Mouse (Mus musculus) kidney, postnatal 0 days (tissue): ENCODE data around the gene Atp6v0c. TPM values are rescaled to one million over a fixed set of nuclear protein-coding genes. Genes with fewer than 3 reads are reported as not detected.

ENCODE experiments used
- ATAC-seq: fragments of 200-750 bp; cut with Nextera tagmentation; replicated peaks from 2 replicates; pipeline ENCODE4 v1.8.0; 2017; ENCODE audit warnings: low read depth, moderate number of reproducible peaks, moderate TSS enrichment, moderate library complexity; ENCODE audit not compliant: low FRiP score
- DNase-seq: peaks from one replicate; pipeline ENCODE4 v3.0.0-alpha.2; 2016; ENCODE audit warnings: low spot score
- H3K27ac ChIP-seq: fragments of 300-500 bp; sonication (generic); 2 replicates; pipeline ENCODE4 v1.5.1; 2014; ENCODE audit warnings: mild to moderate bottlenecking
- H3K27me3 ChIP-seq: fragments of 300-500 bp; sonication (generic); 2 replicates; pipeline ENCODE4 v1.6.1; 2014; ENCODE audit warnings: low read length, mixed read lengths; ENCODE audit not compliant: insufficient read depth
- H3K36me3 ChIP-seq: fragments of 300-500 bp; sonication (generic); 2 replicates; pipeline ENCODE4 v1.6.1; 2014; ENCODE audit warnings: low read length, mixed read lengths; ENCODE audit not compliant: insufficient read depth
- H3K4me1 ChIP-seq: fragments of 300-500 bp; sonication (generic); replicated peaks from 2 replicates; pipeline ENCODE4 v1.6.1; 2014; ENCODE audit warnings: antibody characterized with exemption, low read length, mixed read lengths; ENCODE audit not compliant: insufficient read depth
- H3K4me2 ChIP-seq: fragments of 300-500 bp; sonication (generic); 2 replicates; pipeline ENCODE4 v1.6.1; 2014; ENCODE audit warnings: mild to moderate bottlenecking, low read length, moderate library complexity, mixed read lengths
- H3K4me3 ChIP-seq: fragments of 300-500 bp; sonication (generic); replicated peaks from 2 replicates; pipeline ENCODE4 v1.5.1; 2014; ENCODE audit warnings: low read depth, low read length
- H3K9ac ChIP-seq: fragments of 300-500 bp; sonication (generic); 2 replicates; pipeline ENCODE4 v1.6.1; 2014; ENCODE audit warnings: low read depth, low read length
- H3K9me3 ChIP-seq: fragments of 300-500 bp; sonication (generic); replicated peaks from 2 replicates; pipeline ENCODE4 v1.6.1; 2016; ENCODE audit warnings: low read length, inconsistent platforms, mixed read lengths
- CTCF ChIP-seq: IDR thresholded peaks from 2 replicates; pipeline ENCODE4 v1.5.1; 2016; ENCODE audit warnings: antibody characterized with exemption, low read depth, mild to moderate bottlenecking, moderate library complexity
- WGBS: fragments of 180-500 bp; shearing (Covaris S2); extraction: QIAGEN DNeasy Blood & Tissue Kit; methylation state at CpG from one replicate; pipeline ENCODE4 v1.1.7; 2014; 5-methylcytosine and 5-hydroxymethylcytosine counted together
- polyA plus RNA-seq: library from polyadenylated mRNA; unstranded; fragments of >200 nt; fragmentation: Nextera tagmentation; extraction: Ambion mirVana; gene quantifications from 2 replicates; pipeline ENCODE4 v1.2.1, GENCODE M21; 2015

The Atp6v0c gene
- polyA plus RNA-seq, 1 experiment from 2014 or later, result 974 TPM

- no peak overlapping the region for H3K9ac ChIP-seq
- no peak overlapping the region for H3K4me3 ChIP-seq
- ATAC-seq (no peak), DNase-seq (no peak)
- H3K36me3 ChIP-seq, result no peaks in the 10 kb centered on the region
- H3K9me3 ChIP-seq, result no peaks in the 10 kb centered on the region
- no peaks in the 10 kb centered on the region; the same call in 1 of the 2 replicates for H3K27me3 ChIP-seq
- TF ChIP-seq CTCF, result no peak
- WGBS, result 67% methylated on average over 4 of the region's 4 CpGs
- H3K4me1 ChIP-seq, result peaks cover 21% of the 10 kb centered on the region
- no peak overlapping the region for H3K4me2 ChIP-seq
- H3K27ac ChIP-seq, result no peak overlapping the region
These were observed 33.6 kb upstream of the Atp6v0c start for GRCm38 (mm10) chr17:24203068-24203467.

- Histone ChIP-seq H3K4me2 (no peak overlapping the region), H3K27ac (no peak overlapping the region), H3K36me3 (no peaks in the 10 kb centered on the region), H3K27me3 (no peaks in the 10 kb centered on the region), H3K9ac (no peak overlapping the region), H3K4me1 (peaks cover 15% of the 10 kb centered on the region), H3K4me3 (no peak overlapping the region), H3K9me3 (no peaks in the 10 kb centered on the region)
- DNase-seq, result no peak
- TF ChIP-seq CTCF, result no peak
- ATAC-seq, result no peak
- 81% methylated on average over 4 of the region's 4 CpGs for WGBS
These were observed 31.6 kb upstream of the Atp6v0c start for GRCm38 (mm10) chr17:24201092-24201491.

GRCm38 (mm10) chr17:24199741-24200140, 30.2 kb upstream of the Atp6v0c start:
- Histone ChIP-seq H3K4me1 (peaks cover 6% of the 10 kb centered on the region), H3K27ac (no peak overlapping the region), H3K9ac (no peak overlapping the region), H3K4me2 (no peak overlapping the region), H3K4me3 (no peak overlapping the region), H3K9me3 (no peaks in the 10 kb centered on the region), H3K36me3 (no peaks in the 10 kb centered on the region), H3K27me3 (no peaks in the 10 kb centered on the region)
- no peak for ATAC-seq
- TF ChIP-seq CTCF, result no peak
- no peak for DNase-seq
- 51% methylated on average over 4 of the region's 4 CpGs for WGBS

- no peak for DNase-seq
- Histone ChIP-seq H3K9ac (no peak overlapping the region), H3K9me3 (no peaks in the 10 kb centered on the region), H3K36me3 (no peaks in the 10 kb centered on the region), H3K27me3 (no peaks in the 10 kb centered on the region), H3K4me2 (no peak overlapping the region), H3K4me1 (peaks cover 4% of the 10 kb centered on the region; the same call in 1 of the 2 replicates), H3K27ac (no peak overlapping the region), H3K4me3 (no peak overlapping the region)
- 88% methylated on average over 4 of the region's 4 CpGs for WGBS
- ATAC-seq, result no peak
- TF ChIP-seq CTCF, result no peak
These were observed 29.8 kb upstream of the Atp6v0c start for GRCm38 (mm10) chr17:24199252-24199651.

- TF ChIP-seq CTCF, result no peak
- ATAC-seq (no peak), DNase-seq (no peak)
- Histone ChIP-seq H3K4me2 (no peak overlapping the region), H3K4me3 (no peak overlapping the region), H3K27me3 (no peaks in the 10 kb centered on the region), H3K27ac (no peak overlapping the region), H3K9ac (no peak overlapping the region), H3K4me1 (peaks cover 4% of the 10 kb centered on the region; the same call in 1 of the 2 replicates), H3K9me3 (no peaks in the 10 kb centered on the region), H3K36me3 (no peaks in the 10 kb centered on the region)
- 69% methylated on average over 15 of the region's 15 CpGs for WGBS
These were observed 27.7 kb upstream of the Atp6v0c start for GRCm38 (mm10) chr17:24197032-24197824.

- no peak overlapping the region for H3K4me3 ChIP-seq
- 61% methylated on average over 2 of the region's 2 CpGs for WGBS
- no peak for DNase-seq
- H3K4me2 ChIP-seq, result no peak overlapping the region
- H3K27me3 ChIP-seq, result no peaks in the 10 kb centered on the region
- H3K4me1 ChIP-seq, result peaks cover 4% of the 10 kb centered on the region; the same call in 1 of the 2 replicates
- H3K9ac ChIP-seq, result no peak overlapping the region
- no peaks in the 10 kb centered on the region for H3K9me3 ChIP-seq
- H3K36me3 ChIP-seq, result no peaks in the 10 kb centered on the region
- ATAC-seq, result no peak
- TF ChIP-seq CTCF, result no peak
- no peak overlapping the region for H3K27ac ChIP-seq
These were observed 25.8 kb upstream of the Atp6v0c start for GRCm38 (mm10) chr17:24195349-24195748.
